Mouse (Mus musculus) lung, postnatal 0 days (tissue): ENCODE data around the gene Gdf11.

ENCODE experiments used
- CTCF ChIP-seq: IDR thresholded peaks from 2 replicates; pipeline ENCODE4 v1.5.1; 2016; ENCODE audit warnings: antibody characterized with exemption, mild to moderate bottlenecking
- EP300 ChIP-seq: IDR thresholded peaks from 2 replicates; pipeline ENCODE4 v1.6.1; 2016; ENCODE audit warnings: antibody characterized with exemption, mild to moderate bottlenecking, control low read depth

DNA sequence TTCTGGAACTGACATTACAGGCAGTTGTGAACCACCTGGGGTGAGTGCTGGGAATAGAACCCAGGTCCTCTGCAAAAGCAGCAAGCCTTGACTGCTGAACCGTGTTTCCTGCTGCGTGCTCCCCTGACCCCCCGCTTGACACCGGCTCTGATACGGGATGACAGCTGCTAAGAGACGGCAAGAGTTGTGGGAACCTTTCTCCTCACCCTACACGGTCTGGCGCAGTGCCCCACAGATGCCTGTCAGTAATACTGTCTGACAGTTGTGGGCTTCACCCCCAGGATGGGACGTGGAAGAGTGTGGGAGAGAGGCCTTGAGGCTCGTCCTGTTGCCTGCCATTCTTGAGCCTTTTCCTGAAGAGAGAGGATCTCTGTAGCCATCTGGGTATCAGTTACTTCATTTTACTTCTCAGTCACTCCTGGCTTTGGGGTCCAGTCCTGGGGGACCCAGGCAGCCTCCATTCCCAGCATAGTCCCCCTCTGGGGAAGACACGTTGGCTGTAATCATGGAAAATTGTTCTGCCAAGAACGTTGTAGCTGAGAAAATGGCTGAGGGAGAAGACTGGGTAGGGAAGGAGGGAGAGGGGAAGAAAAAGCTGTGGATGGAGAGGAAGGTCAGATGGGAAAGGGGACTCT lies 46.4 kb upstream of the Gdf11 start:
- TF ChIP-seq CTCF: no peak
- TF ChIP-seq EP300: no peak
